Mouse (Mus musculus): ENCODE measurements at regions not wholly inside any gene's neighbourhood (a gene's known extent, or its start where the extent isn't known, plus 50 kb on each side); places are given as distances from the start of the nearest gene placed in this dataset.

DNA sequence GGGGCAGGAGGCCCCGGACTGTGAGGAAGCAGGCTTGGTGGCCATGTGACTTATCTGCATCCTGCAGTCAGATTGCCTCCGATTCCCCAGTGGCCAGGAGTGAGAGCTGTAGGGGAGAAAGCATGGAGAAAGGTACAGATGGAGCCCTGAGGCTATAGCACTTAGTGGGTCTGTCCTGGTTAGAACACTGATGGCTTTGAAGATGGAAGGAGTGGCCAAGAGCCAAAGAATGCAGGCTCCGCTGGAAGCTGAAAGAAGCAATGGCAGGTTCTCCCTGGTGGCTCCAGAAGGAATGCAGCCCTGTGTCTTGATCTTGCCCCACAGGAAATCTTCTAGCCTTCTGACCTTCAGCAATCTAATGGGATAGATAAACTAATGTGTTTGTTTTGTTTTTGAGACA is 926.3 kb downstream of the 4930447A16Rik start:
- no peak for DNase-seq

- DNase-seq = no peak
These were observed 928.0 kb downstream of the 4930447A16Rik start for GRCm38 (mm10) chr15:38353371-38353770.

- no peak for DNase-seq
These were observed 933.7 kb downstream of the 4930447A16Rik start for GRCm38 (mm10) chr15:38359053-38359452.

- no peak for DNase-seq
These were observed 938.2 kb downstream of the 4930447A16Rik start for GRCm38 (mm10) chr15:38363522-38363921.

DNA sequence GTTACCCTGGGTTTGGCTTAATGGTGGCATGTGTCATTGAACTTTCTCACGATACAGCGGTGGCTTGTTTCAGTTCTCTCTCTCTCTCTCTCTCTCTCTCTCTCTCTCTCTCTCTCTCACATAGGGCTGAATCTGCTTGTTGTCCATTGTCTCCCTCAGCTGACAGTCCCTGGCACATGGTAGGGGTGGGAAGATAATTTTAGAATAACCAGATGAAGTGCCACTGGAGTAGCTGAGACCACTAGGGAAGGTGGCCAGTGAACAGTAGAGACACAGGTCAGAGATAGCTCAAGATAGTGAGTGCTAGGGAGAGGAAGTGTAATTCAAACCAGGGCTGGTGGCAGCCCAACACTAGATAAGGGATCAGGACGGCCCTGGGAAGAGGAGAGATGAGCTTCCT is 938.7 kb downstream of the 4930447A16Rik start:
- no peak for DNase-seq

- no peak for DNase-seq
These were observed 942.3 kb downstream of the 4930447A16Rik start for GRCm38 (mm10) chr15:38367643-38368042.

DNA sequence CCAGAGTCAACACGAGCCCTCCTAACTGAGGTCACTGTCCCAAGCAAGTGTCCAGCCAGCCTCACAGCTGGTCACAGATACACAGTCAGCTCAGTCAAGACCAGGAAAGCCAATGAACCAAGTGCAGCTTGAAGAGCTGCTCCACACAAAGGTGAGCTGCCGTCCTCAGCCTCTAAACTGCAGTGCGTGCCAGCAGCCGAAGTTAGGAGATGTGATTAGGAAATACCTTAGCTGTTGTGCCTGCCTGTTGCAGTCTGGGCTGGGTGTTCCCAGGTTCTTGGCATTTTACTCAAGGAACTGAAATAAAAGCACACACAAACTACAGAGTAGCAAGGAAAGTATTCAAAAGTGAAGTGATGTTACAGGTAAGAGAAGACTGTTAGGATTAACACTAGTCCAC is 942.9 kb downstream of the 4930447A16Rik start:
- no peak for DNase-seq

GRCm38 (mm10) chr15:38371404-38372090 is 946.2 kb downstream of the 4930447A16Rik start:
- DNase-seq = no peak

DNA sequence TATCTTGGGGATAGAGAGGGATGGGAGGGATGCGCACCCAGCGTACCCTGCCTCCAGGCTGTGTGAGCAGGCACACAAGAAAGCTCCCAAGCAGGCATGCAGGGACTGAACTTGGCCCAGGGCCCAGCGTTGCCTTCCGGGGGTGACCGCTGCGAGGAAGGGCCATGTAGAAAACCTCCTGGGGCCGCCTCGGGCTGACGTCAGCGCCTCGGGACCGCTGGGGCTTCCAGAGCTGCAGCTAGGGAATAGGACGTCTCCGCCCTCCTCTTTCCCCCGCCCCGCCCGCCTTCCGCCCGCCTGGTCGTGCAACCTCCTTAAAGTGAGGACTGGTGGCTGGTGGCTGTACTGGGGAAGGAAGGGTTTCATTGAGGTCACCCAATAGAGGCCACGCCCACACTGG is 948.4 kb downstream of the 4930447A16Rik start:
- peak; percentile 78 for DNase-seq

DNA sequence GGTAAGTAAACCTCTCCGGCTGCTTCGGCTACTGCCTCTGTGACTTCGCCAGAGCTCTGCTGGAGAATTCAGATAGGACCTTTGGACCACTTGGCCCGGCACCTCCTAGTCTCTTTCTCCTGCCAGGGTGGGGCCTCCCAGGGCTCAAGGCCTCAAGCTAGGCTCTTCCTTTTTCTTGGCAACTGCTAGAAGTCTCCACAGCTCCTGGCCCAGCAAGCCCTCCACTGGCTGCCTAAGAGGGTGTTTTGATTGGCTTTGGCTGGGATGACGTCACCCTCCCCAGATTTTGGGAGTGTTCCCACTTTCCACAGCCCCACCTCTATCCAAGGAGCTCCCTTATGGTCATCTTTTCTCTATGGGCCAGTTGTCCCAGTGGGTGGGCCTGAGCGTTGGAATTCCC is 949.4 kb downstream of the 4930447A16Rik start:
- DNase-seq = peak; percentile 73

- DNase-seq = no peak
These were observed 952.8 kb downstream of the 4930447A16Rik start for GRCm38 (mm10) chr15:38378106-38378505.

- no peak for DNase-seq
These were observed 962.3 kb downstream of the 4930447A16Rik start for GRCm38 (mm10) chr15:38387617-38388016.

DNA sequence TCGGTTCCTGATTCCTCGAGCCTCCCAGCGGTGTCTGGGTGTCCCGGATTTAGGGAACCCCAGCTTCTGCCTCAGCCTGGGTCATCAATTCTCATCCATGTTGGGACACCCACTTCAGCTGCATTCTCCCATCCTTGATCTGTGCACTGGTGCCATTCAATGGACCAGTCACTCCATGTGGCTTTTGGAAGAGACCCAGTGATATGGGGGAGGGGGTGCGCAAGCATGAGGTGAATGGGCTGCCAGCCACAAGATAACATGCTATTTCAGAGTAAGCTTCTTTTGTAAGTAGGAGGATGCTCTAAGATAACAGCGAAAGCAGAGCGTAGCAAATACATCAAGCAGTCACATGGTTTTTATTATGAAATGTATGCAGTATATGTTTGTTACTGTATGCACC is 963.1 kb downstream of the 4930447A16Rik start:
- DNase-seq = no peak

DNA sequence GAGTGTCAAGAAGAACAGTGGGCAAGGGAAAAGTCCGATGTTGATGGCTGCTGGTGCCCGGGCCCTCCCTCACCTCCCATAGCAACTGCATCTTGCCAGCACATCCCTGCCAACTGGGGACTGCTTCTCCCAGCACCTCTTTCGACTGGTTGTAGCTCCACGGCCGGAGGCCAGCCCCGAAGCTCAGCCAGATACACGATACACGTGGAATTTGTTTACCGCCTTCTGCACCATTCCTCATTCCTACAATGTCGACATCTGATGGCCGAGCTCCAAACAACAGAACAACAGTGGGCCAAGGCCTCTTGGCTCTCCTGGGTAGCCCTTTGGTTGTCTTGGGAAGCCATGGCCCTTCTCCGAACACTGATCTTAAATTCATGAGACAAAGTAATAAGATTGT is 965.1 kb downstream of the 4930447A16Rik start:
- DNase-seq = peak; percentile 31

DNA sequence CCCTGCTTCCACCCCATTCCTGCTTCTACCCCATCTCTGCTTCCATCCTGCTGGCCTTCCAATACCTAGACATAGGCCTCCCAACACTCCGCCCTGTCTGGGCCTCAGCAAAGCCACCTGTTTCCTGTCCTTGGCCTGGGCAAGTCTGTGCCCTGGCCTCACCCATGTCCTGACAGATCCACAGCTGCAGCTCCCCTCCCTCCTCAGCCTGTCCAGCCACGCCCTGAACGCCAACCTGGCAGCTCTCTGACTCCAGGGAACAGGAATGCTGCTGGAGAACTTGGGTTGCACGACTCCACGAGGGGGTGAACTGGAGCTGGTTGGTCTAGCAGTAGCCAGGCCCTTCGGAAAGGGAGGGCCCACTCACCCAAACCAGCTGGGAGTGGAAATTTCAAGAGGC is 966.1 kb downstream of the 4930447A16Rik start:
- peak; percentile 57 for DNase-seq

- DNase-seq = no peak
These were observed 966.5 kb downstream of the 4930447A16Rik start for GRCm38 (mm10) chr15:38391860-38392259.

DNA sequence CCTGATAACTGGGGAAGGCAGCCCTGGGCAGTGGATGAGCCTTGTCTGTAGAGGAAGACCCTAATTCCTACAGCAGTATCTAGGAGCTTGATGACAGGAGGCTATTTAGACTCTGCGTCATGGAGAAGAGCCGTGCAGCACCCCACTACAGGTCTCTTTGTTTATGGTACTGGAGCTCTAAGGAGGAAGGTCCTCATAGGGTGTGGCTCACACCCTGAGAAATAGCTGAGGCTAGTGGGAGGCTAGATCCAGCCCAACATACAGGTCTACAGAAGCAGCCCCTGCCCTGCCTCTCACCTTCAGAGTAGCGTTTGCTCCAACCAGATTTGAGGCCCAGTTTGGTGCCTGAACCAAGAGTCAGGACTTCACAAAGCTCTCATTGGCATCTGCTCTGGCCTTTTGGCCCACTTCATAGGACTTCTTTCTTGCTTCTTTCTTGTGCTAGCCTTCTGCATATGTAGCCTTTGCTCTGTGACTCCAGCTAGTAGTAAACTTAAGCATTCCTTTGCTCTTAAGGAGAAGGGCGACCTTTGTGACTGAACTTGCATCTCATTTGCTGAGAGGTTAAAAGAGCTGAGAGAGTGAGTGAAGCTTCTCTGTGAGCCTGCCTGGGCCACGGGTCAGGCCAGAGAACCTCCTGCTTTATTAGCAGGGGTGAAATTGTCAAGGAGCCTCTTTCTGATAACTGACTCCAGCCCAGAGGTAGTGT is 967.2 kb downstream of the 4930447A16Rik start:
- DNase-seq = no peak

DNA sequence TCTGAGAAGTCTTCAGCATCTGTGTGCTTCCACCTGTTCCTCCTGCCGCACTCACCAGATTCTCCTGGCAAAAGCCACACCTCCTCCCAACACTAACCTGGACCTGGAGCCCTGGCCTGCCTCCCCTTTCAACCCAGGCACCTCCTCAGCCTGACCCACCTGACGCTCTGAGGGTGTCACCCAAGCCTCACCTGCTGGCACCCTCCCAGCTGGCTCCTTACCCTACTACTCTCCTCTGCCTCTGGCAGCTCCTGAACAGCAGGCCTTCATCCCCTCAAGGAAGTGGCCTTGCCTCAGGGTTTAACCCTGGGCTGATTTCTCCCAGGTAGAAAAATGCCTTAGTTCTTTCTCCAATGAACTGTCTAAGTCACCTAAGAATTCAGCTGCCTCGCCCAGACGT is 973.5 kb downstream of the 4930447A16Rik start:
- DNase-seq = no peak

DNA sequence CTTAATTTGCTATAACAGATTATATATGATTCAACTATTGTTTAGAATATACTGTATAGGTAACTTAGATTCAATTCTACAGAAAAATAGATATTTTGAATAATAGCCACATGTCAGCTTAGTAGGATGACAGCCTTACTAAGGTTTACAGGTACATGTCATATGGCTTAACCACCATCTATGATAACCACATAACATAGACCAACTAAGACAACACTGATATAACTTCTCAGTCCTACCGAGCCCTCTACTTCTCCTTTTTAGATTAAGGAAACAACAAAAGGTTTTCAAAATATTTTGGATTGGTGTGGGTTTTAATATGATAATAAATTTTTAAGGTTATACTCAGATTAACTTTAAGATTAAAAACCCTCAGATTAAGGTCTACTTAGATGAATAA is 977.4 kb downstream of the 4930447A16Rik start:
- DNase-seq = no peak

- DNase-seq = no peak
These were observed 978.5 kb downstream of the 4930447A16Rik start for GRCm38 (mm10) chr15:38403760-38404375.

GRCm38 (mm10) chr15:38406114-38406960 is 981.0 kb downstream of the 4930447A16Rik start:
- no peak for DNase-seq

DNA sequence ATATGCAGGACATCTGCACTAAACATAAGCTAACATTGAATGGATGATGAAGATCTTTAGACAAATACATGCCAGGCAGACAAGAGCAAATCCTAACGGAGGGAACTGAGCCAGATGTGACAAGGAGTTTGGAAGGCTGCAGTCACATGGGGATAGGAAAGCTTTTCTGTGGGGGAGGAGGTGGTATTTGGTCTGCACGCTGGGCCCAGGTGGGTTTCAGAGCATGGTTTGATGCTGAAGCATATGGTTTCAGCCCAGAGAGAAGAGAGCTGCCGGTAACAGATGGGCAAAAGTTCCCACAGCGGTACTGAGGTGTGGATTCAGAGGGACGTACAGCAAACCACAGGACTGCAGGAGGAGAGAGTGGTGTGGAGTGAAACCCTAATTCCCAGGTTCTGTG is 982.1 kb downstream of the 4930447A16Rik start:
- no peak for DNase-seq

DNA sequence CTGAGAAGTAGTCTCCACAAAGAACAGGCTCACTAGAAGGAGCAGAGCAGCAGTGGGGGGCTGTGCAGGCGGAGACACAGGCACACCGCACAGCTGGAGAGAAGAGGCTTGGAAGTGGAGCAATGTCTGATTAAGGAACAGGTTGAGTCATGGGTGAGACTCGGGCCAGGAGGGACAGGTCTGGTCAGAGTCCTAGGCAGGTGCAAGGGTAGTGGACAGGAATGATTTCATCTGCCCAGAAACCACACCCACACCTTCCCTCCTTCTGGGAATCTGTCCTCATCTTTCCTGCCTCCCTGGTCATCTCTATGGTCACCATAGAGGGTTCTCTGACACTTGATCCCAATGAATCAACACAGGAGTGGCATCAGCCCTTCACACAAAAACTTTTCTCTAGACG is 983.8 kb downstream of the 4930447A16Rik start:
- no peak for DNase-seq
